Mouse (Mus musculus): ENCODE data around the gene Rdh13. TPM values are rescaled to one million over a fixed set of nuclear protein-coding genes. Genes with fewer than 3 reads are reported as not detected.

Gene Rdh13
- polyA plus RNA-seq, 1 experiment from 2014 or later: 27.3 TPM

DNA sequence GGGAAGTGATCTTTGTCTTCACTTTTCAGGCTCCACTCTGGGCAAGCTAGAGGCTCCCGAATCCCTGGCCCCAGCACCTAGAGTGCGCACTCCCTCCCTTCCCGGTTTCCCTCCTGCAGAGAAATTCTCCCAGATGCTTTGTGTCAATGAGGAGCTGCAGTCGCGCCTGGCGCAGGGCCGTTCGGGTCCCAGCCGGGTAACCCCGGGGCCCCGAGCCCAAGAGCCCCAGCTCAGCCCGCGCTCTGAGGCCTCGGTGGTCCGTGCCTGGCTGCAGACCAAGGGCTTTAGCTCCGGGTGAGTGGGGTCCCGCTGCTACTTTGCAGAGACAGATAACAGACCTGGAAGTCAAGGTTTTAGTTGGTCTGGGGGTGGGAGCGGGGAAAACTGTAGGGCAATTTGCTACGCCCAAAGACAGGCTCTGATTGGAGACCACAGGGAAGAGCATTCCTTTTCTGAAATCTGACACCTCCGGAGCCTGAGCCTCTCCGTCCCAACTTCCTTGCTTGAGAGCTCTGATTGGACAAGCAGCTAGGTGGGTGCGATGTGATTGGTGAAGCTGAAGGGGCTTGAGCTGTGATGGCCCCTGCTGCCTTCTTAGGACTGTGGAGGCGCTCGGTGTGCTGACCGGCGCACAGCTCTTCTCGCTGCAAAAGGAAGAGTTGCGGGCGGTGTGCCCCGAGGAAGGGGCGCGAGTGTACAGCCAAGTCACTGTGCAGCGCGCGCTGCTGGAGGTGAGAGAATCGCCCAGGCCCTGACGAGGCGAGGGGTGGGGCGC lies 32.8 kb upstream of the Rdh13 start:
- TF ChIP-seq CTCF (IDR thresholded peaks at IDR 0.05; ENCODE audit: low read depth): 0 out of 2 replicates have a peak, but pooled peaks have one; percentile 17
- Histone ChIP-seq H3K4me3 (ENCODE audit: low read depth, low read length) (peak overlapping the region; percentile 47), H3K27me3 (ENCODE audit: insufficient read depth, low read length) (peaks cover 8% of the 10 kb centered on the region), H3K4me2 (peak overlapping the region; percentile 88), H3K9ac (peak overlapping the region; percentile 56), H3K4me1 (ENCODE audit: insufficient read depth) (peaks cover 6% of the 10 kb centered on the region), H3K36me3 (ENCODE audit: insufficient read depth) (peaks cover 26% of the 10 kb centered on the region), H3K27ac (ENCODE audit: low read depth) (peak overlapping the region; percentile 95), H3K9me3 (ENCODE audit: low read depth, low read length) (no peaks in the 10 kb centered on the region)
- DNase-seq (peak; percentile 95), ATAC-seq (ENCODE audit: insufficient read depth) (peak; percentile 99)
- under 1% methylated on average over 39 of the region's 39 CpGs for WGBS

DNA sequence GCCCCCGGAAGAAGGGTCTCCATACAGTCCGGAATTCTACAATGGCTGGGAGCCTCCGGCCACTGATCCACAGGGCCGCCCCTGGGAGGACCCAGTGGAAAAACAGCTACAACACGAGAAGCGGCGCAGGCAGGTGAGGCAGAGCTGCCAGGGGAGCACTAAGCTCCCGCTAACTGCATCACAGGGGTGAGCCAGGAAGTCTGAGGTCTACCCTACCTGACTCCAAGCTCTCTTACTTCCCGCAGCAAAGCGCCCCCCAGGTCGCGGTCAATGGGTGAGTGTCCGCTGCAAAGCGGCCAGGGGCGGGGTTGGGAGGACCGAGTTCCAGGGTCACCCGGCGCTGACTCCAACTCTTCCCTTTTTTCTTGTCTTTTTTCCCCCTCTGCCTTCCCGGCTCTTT lies 28.5 kb upstream of the Rdh13 start:
- 12% methylated on average over 19 of the region's 19 CpGs for WGBS

DNA sequence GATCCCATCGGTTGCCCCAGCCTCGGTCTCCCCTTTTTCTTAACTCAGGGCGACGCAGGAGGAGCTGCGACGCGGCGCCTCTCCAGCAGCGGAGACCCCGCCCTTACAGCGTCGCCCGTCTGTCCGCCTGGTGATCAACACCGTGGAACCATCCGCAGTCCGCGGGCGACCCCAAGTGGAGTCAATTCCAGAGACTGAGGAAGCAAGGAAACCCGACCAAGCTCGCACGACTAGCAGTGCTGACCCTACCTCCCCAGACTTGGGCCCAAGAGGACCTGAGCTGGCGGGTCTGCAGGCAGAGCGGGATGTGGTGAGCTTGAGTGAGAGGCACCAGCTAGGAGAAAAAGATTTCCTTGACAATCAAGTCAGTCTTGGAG lies 25.7 kb upstream of the Rdh13 start:
- Histone ChIP-seq H3K36me3 (ENCODE audit: insufficient read depth) (no peaks in the 10 kb centered on the region), H3K27me3 (ENCODE audit: insufficient read depth, low read length) (peaks cover 21% of the 10 kb centered on the region), H3K9ac (peak overlapping the region; percentile 39), H3K4me2 (peak overlapping the region; percentile 83), H3K4me3 (ENCODE audit: low read depth, low read length) (peak overlapping the region; percentile 37), H3K27ac (ENCODE audit: low read depth) (no peak overlapping the region), H3K9me3 (ENCODE audit: low read depth, low read length) (no peaks in the 10 kb centered on the region), H3K4me1 (ENCODE audit: insufficient read depth) (no peaks in the 10 kb centered on the region)
- DNase-seq (peak; percentile 94), ATAC-seq (ENCODE audit: insufficient read depth) (peak; percentile 82)
- under 1% methylated on average over 24 of the region's 24 CpGs for WGBS
- peak; percentile 83 for TF ChIP-seq CTCF (IDR thresholded peaks at IDR 0.05; ENCODE audit: low read depth)

More for the DNA sequence above, 28.5 kb upstream of the Rdh13 start:
- Histone ChIP-seq H3K9ac (no peak overlapping the region), H3K9me3 (ENCODE audit: low read depth, low read length) (no peaks in the 10 kb centered on the region), H3K4me3 (ENCODE audit: low read depth, low read length) (no peak overlapping the region), H3K27ac (ENCODE audit: low read depth) (no peak overlapping the region), H3K36me3 (ENCODE audit: insufficient read depth) (no peaks in the 10 kb centered on the region), H3K4me1 (ENCODE audit: insufficient read depth) (peaks cover under 1% of the 10 kb centered on the region; the same call in 1 of the 2 replicates), H3K27me3 (ENCODE audit: insufficient read depth, low read length) (peaks cover 21% of the 10 kb centered on the region), H3K4me2 (no peak overlapping the region)
- no peak for TF ChIP-seq CTCF (IDR thresholded peaks at IDR 0.05; ENCODE audit: low read depth)
- ATAC-seq (ENCODE audit: insufficient read depth) (no peak), DNase-seq (no peak)

GRCm38 (mm10) chr7:4470275-4471178 lies 25.1 kb upstream of the Rdh13 start:
- peak overlapping the region; percentile 39 for H3K9ac ChIP-seq
- H3K4me3 ChIP-seq (ENCODE audit: low read depth, low read length): peak overlapping the region; percentile 37
- no peaks in the 10 kb centered on the region for H3K36me3 ChIP-seq (ENCODE audit: insufficient read depth)
- peaks cover 21% of the 10 kb centered on the region for H3K27me3 ChIP-seq (ENCODE audit: insufficient read depth, low read length)
- no peak overlapping the region for H3K27ac ChIP-seq (ENCODE audit: low read depth)
- TF ChIP-seq CTCF (IDR thresholded peaks at IDR 0.05; ENCODE audit: low read depth): no peak
- ATAC-seq (ENCODE audit: insufficient read depth): peak; percentile 76
- no peaks in the 10 kb centered on the region for H3K9me3 ChIP-seq (ENCODE audit: low read depth, low read length)
- peak overlapping the region; percentile 83 for H3K4me2 ChIP-seq
- H3K4me1 ChIP-seq (ENCODE audit: insufficient read depth): no peaks in the 10 kb centered on the region
- 4% methylated on average over 35 of the region's 35 CpGs for WGBS
- DNase-seq: peak; percentile 86

GRCm38 (mm10) chr7:4467801-4468200 lies 22.4 kb upstream of the Rdh13 start:
- Histone ChIP-seq H3K9ac (no peak overlapping the region), H3K36me3 (ENCODE audit: insufficient read depth) (no peaks in the 10 kb centered on the region), H3K9me3 (ENCODE audit: low read depth, low read length) (no peaks in the 10 kb centered on the region), H3K27me3 (ENCODE audit: insufficient read depth, low read length) (peaks cover 11% of the 10 kb centered on the region; the same call in 1 of the 2 replicates), H3K4me3 (ENCODE audit: low read depth, low read length) (no peak overlapping the region), H3K27ac (ENCODE audit: low read depth) (no peak overlapping the region), H3K4me1 (ENCODE audit: insufficient read depth) (no peaks in the 10 kb centered on the region), H3K4me2 (no peak overlapping the region)
- TF ChIP-seq CTCF (IDR thresholded peaks at IDR 0.05; ENCODE audit: low read depth): no peak
- WGBS: 69% methylated on average over 3 of the region's 3 CpGs
- DNase-seq (no peak), ATAC-seq (ENCODE audit: insufficient read depth) (no peak)

DNA sequence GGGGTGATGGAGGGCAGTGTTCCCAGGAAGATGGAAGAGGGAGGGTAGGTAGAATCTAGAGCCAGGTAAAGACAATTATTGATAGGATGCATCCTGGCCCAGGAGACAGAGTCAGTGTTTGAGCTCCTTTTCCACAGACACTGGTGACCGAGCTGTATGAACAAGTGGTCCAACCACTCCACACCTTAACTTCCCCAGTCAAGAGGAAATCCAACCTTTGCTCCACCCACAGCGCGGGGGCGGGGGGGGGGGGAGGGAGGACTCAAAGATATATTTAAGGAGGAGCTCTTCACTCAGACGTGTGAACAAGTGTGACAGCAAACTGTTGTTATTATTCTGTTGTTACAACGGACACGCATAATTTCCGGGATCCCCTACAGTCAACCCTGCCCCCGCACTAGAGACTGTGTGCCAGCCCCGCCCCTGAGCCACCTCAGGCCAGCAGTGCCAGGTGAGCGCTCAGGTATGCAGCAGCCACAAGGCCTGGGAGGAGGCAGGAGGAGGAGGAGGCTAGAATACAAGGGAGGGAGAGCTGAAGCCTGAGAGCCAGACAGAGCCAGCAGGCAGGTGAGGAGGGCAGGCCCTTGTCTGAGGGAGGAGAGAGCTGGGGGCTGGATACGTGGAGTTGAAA lies 18.9 kb upstream of the Rdh13 start:
- 0 out of 2 replicates have a peak overlapping the region, but pooled peaks have one; percentile 1 for H3K4me3 ChIP-seq (ENCODE audit: low read depth, low read length)
- 5% methylated on average over 11 of the region's 12 CpGs for WGBS
- ATAC-seq (ENCODE audit: insufficient read depth): peak; percentile 89
- H3K27me3 ChIP-seq (ENCODE audit: insufficient read depth, low read length): no peaks in the 10 kb centered on the region
- H3K9ac ChIP-seq: no peak overlapping the region
- H3K27ac ChIP-seq (ENCODE audit: low read depth): peak overlapping the region; percentile 83
- TF ChIP-seq CTCF (IDR thresholded peaks at IDR 0.05; ENCODE audit: low read depth): no peak
- no peaks in the 10 kb centered on the region for H3K9me3 ChIP-seq (ENCODE audit: low read depth, low read length)
- no peaks in the 10 kb centered on the region for H3K36me3 ChIP-seq (ENCODE audit: insufficient read depth)
- peak overlapping the region; percentile 47 for H3K4me2 ChIP-seq
- peak; percentile 63 for DNase-seq
- H3K4me1 ChIP-seq (ENCODE audit: insufficient read depth): no peaks in the 10 kb centered on the region

All from lung, embryonic 14.5 days (tissue).